Mouse (Mus musculus): ENCODE data around the gene Dock8. TPM values are rescaled to one million over a fixed set of nuclear protein-coding genes. Genes with fewer than 3 reads are reported as not detected.
"Not testable (repeated sequence)": the region's sequence is repeated elsewhere in the genome, so short reads cannot be mapped to it uniquely, and the experiment has no call there.

The Dock8 gene
- polyA plus RNA-seq, 1 experiment, result 0.09 TPM

DNA sequence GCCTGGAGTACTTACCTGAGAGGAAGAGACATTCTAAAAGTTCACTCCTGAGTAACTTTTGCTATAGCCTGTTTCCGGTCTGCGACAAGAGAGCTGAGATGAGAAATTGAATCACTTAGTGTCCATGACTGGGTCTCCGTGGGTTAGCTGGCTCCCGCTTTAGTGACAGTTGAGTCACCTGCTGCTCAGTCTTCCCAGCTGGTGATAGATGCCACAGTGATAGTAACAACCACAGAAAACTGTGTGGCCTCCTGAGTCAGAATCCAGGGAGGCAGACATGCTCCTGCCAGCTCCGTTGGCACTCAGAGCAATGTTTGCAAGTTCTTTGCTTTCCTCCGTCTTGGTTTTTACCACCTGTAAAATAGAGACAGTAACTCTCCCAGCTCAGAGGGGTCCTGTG, 23.4 kb downstream of the Dock8 start:
- Histone ChIP-seq H3K27me3 (ENCODE audit: control insufficient read depth) (no peaks in the 10 kb centered on the region), H3K4me1 (ENCODE audit: control insufficient read depth) (no peaks in the 10 kb centered on the region), H3K9me3 (ENCODE audit: control insufficient read depth, low read length) (no peaks in the 10 kb centered on the region), H3K36me3 (ENCODE audit: control insufficient read depth) (no peaks in the 10 kb centered on the region), H3K4me3 (replicated peaks) (no peak overlapping the region)
- TF ChIP-seq TAL1 (IDR thresholded peaks at IDR 0.05; ENCODE audit: low read length), result no peak
- no peak for TF ChIP-seq GATA1 (IDR thresholded peaks at IDR 0.05; ENCODE audit: low read length)

DNA sequence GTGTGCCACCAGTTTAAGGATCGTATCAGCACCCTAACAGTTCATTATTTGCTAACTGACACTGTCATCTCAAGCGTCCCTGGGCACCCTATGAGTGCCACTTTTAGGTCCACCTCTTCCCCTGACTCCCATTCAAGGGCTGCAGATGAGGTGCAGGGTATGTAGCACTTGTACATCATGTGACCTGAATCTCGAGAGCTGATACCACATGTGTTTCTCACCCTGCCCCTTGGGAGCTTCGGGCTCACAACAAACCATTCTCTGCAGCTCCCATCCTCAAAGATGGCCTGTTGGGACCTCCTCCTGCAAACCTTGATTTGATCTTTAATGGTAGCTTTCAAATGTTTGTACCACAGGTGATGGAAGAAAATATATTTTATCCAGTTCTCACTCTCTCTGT, 32.4 kb downstream of the Dock8 start:
- no peaks in the 10 kb centered on the region for H3K36me3 ChIP-seq (ENCODE audit: control insufficient read depth)

DNA sequence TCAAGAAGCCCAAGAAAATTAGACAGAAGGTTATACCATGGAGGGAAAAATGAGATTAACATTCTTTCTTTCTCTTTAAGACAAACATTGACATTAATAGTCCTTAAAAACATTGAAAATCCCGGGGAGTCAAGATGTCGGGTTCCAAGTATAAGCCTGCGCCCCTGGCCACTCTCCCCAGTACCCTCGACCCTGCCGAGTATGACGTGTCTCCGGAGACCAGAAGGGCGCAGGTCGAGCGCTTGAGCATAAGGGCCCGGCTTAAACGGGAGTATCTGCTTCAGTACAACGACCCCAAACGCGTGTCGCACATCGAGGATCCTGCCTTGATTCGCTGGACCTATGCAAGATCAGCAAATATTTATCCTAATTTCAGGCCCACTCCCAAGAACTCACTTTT, 33.7 kb downstream of the Dock8 start:
- not testable (repeated sequence) for H3K27me3 ChIP-seq (ENCODE audit: control insufficient read depth); H3K9me3 ChIP-seq (ENCODE audit: control insufficient read depth, low read length)

More for the DNA sequence above, 32.4 kb downstream of the Dock8 start:
- Histone ChIP-seq H3K4me1 (ENCODE audit: control insufficient read depth) (no peaks in the 10 kb centered on the region), H3K9me3 (ENCODE audit: control insufficient read depth, low read length) (no peaks in the 10 kb centered on the region), H3K27me3 (ENCODE audit: control insufficient read depth) (no peaks in the 10 kb centered on the region), H3K4me3 (replicated peaks) (no peak overlapping the region)
- TF ChIP-seq TAL1 (IDR thresholded peaks at IDR 0.05; ENCODE audit: low read length) (no peak), GATA1 (IDR thresholded peaks at IDR 0.05; ENCODE audit: low read length) (no peak)

DNA sequence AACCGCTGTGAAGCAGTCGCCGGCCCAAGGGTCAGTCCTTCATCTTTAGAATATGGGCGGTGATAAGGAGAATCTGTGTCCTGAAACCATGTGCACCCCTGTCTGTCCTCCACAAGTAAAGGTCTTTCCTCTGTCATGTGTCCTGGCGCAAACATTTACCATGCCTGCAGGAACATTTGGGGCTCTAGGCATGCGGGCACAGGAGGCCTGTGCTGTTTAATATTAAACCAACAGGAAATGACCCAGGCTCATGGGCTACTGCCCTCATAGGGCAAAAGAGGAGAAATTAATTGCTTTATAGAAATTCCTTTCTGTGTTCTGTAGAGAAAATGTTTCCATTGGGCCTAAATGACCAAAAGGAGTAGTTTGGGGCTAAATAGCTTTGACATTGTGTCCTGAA, 36.5 kb downstream of the Dock8 start:
- no peaks in the 10 kb centered on the region for H3K36me3 ChIP-seq (ENCODE audit: control insufficient read depth)
- H3K4me1 ChIP-seq (ENCODE audit: control insufficient read depth), result no peaks in the 10 kb centered on the region
- H3K4me3 ChIP-seq (replicated peaks), result no peak overlapping the region
- no peaks in the 10 kb centered on the region for H3K27me3 ChIP-seq (ENCODE audit: control insufficient read depth)
- TF ChIP-seq TAL1 (IDR thresholded peaks at IDR 0.05; ENCODE audit: low read length), result no peak
- no peak for TF ChIP-seq GATA1 (IDR thresholded peaks at IDR 0.05; ENCODE audit: low read length)
- H3K9me3 ChIP-seq (ENCODE audit: control insufficient read depth, low read length), result no peaks in the 10 kb centered on the region

More for the DNA sequence above, 33.7 kb downstream of the Dock8 start:
- H3K4me3 ChIP-seq (replicated peaks); H3K36me3 ChIP-seq (ENCODE audit: control insufficient read depth); H3K4me1 ChIP-seq (ENCODE audit: control insufficient read depth): not testable (repeated sequence)

DNA sequence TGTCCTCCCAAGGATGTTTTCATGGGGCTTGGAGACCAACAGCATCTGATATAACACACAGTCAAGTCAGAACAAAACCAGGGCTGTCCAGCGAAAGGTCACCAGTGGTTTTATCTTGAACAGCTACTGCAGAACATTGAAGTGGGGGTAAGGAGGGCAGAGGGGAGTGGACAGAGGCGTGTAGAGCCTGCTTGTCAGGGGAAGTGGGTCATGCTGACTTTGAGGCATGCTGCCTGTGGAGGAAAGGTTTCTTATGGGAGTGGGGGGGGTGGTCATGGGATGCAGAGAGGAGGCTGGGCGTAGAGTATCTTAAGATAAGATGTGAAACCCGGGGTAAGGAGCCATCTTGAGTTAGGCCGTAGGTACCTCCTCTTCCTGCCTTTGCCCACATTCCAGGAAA, 37.5 kb downstream of the Dock8 start:
- no peak for TF ChIP-seq TAL1 (IDR thresholded peaks at IDR 0.05; ENCODE audit: low read length)
- no peak for TF ChIP-seq GATA1 (IDR thresholded peaks at IDR 0.05; ENCODE audit: low read length)
- no peak overlapping the region for H3K4me3 ChIP-seq (replicated peaks)
- H3K27me3 ChIP-seq (ENCODE audit: control insufficient read depth), result no peaks in the 10 kb centered on the region
- H3K36me3 ChIP-seq (ENCODE audit: control insufficient read depth), result no peaks in the 10 kb centered on the region
- H3K4me1 ChIP-seq (ENCODE audit: control insufficient read depth), result no peaks in the 10 kb centered on the region
- no peaks in the 10 kb centered on the region for H3K9me3 ChIP-seq (ENCODE audit: control insufficient read depth, low read length)

DNA sequence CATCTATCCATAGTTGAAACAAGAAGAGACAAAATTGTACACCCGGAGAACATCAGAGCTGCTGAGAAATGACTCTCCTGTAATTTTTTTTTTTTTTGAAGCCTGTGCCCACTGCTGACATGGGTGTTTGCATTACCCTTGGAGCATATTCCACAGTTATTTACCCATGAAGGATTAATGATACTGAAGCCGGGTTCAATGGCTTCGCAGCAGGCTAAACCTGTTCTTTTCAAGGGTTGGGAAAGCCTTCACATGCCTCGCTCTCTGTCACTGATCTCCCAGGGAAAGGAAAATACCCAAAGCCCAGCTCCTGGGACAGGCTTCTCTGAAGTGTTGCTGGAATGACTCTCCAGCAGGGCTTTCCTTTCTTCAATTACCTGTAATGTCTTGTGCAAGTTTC, 37.9 kb downstream of the Dock8 start:
- no peaks in the 10 kb centered on the region for H3K27me3 ChIP-seq (ENCODE audit: control insufficient read depth)
- no peaks in the 10 kb centered on the region for H3K9me3 ChIP-seq (ENCODE audit: control insufficient read depth, low read length)
- no peak overlapping the region for H3K4me3 ChIP-seq (replicated peaks)
- no peaks in the 10 kb centered on the region for H3K4me1 ChIP-seq (ENCODE audit: control insufficient read depth)
- no peaks in the 10 kb centered on the region for H3K36me3 ChIP-seq (ENCODE audit: control insufficient read depth)
- no peak for TF ChIP-seq GATA1 (IDR thresholded peaks at IDR 0.05; ENCODE audit: low read length)
- TF ChIP-seq TAL1 (IDR thresholded peaks at IDR 0.05; ENCODE audit: low read length), result no peak

DNA sequence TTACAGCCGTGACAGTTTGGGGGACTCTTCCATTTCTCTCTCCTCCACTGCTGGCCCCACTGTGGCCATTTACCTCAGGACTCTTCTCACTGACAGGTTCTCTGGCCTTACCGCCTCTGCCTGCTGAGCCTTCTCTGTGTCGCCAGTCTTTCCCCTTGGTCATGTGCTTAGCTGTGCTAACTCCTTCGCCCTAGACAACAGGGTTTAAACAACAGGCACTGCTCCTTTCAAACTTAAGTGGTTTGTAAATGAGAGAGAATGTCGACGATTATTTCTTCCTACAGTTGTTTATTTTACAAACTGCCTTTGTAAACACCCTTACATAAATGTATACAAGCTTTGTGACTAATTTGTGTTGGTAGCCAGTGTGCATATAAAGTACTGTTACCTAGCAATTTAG, 39.0 kb downstream of the Dock8 start:
- no peaks in the 10 kb centered on the region for H3K4me1 ChIP-seq (ENCODE audit: control insufficient read depth)
- H3K27me3 ChIP-seq (ENCODE audit: control insufficient read depth), result no peaks in the 10 kb centered on the region
- TF ChIP-seq TAL1 (IDR thresholded peaks at IDR 0.05; ENCODE audit: low read length), result no peak
- no peak for TF ChIP-seq GATA1 (IDR thresholded peaks at IDR 0.05; ENCODE audit: low read length)
- no peaks in the 10 kb centered on the region for H3K36me3 ChIP-seq (ENCODE audit: control insufficient read depth)
- H3K9me3 ChIP-seq (ENCODE audit: control insufficient read depth, low read length), result no peaks in the 10 kb centered on the region
- H3K4me3 ChIP-seq (replicated peaks), result no peak overlapping the region

DNA sequence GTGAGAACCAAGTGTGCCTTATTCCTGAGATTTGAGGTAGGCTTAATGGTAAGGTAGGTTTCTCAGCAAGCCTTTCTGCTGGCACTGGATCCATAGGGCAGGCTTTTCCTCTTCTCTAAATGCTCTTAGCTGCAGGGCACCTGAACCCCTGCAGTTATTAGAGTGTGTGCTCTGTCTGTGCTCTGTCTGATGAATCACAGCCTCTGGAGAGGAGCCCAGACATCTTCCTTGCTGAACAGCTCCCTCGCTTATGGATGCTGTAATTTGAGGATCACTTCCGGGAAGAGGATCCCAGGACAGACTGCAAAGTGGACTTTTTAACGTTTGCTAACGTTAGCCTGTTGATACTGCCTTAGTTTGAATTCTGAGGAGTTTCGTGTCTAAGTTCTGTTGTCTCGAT, 41.9 kb downstream of the Dock8 start:
- H3K9me3 ChIP-seq (ENCODE audit: control insufficient read depth, low read length), result no peaks in the 10 kb centered on the region
- no peak overlapping the region for H3K4me3 ChIP-seq (replicated peaks)
- H3K36me3 ChIP-seq (ENCODE audit: control insufficient read depth), result no peaks in the 10 kb centered on the region
- no peaks in the 10 kb centered on the region for H3K27me3 ChIP-seq (ENCODE audit: control insufficient read depth)
- TF ChIP-seq GATA1 (IDR thresholded peaks at IDR 0.05; ENCODE audit: low read length) (no peak), TAL1 (IDR thresholded peaks at IDR 0.05; ENCODE audit: low read length) (no peak)
- H3K4me1 ChIP-seq (ENCODE audit: control insufficient read depth), result no peaks in the 10 kb centered on the region

DNA sequence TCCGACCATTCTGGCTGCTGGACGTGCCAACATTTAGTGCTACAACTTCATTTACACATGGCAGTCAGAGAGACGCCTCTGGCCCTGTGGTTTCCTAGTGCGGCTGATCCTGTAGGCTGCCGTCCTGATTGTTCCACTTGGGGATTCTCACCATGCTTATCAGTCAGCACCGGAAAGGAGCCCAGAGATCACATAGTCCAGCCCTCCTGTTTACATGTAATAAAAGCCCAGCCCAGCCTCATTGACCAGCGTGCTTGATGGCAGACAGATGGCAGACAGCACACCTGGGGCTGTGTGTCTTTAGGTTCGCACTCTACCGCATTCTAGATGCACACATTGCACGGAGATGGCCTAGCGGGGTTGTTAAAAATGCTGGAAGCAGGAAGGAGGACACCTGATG, 43.6 kb downstream of the Dock8 start:
- Histone ChIP-seq H3K9me3 (ENCODE audit: control insufficient read depth, low read length) (no peaks in the 10 kb centered on the region), H3K4me3 (replicated peaks) (no peak overlapping the region)

DNA sequence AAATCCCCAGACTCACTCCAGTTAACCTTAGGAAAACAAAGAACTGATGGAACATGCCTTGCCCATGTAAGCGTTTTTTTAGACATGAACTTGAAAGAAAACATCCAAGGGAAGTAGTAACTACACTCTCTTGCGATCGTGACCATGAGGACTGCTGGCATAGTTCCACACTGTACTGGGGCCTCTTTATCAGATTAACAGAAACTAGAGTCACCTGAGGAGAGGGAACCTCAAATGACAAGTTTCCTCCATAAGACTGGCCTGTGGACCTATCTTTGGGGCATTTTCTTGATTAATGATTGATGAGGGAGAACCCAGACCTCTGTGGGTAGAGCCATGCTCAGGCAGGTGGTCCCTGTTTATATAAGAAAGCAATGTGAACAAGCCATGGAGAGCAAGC, 44.7 kb downstream of the Dock8 start:
- no peak overlapping the region for H3K4me3 ChIP-seq (replicated peaks)
- H3K4me1 ChIP-seq (ENCODE audit: control insufficient read depth), result no peaks in the 10 kb centered on the region
- H3K27me3 ChIP-seq (ENCODE audit: control insufficient read depth), result no peaks in the 10 kb centered on the region
- no peaks in the 10 kb centered on the region for H3K36me3 ChIP-seq (ENCODE audit: control insufficient read depth)
- H3K9me3 ChIP-seq (ENCODE audit: control insufficient read depth, low read length), result no peaks in the 10 kb centered on the region
- TF ChIP-seq GATA1 (IDR thresholded peaks at IDR 0.05; ENCODE audit: low read length) (no peak), TAL1 (IDR thresholded peaks at IDR 0.05; ENCODE audit: low read length) (no peak)

More for the DNA sequence above, 43.6 kb downstream of the Dock8 start:
- Histone ChIP-seq H3K4me1 (ENCODE audit: control insufficient read depth) (no peaks in the 10 kb centered on the region), H3K36me3 (ENCODE audit: control insufficient read depth) (no peaks in the 10 kb centered on the region), H3K27me3 (ENCODE audit: control insufficient read depth) (no peaks in the 10 kb centered on the region)
- TF ChIP-seq GATA1 (IDR thresholded peaks at IDR 0.05; ENCODE audit: low read length), result no peak
- no peak for TF ChIP-seq TAL1 (IDR thresholded peaks at IDR 0.05; ENCODE audit: low read length)

Data from erythroblast, embryonic 14.5 days (primary cell).